Mouse (Mus musculus): ENCODE measurements at regions not wholly inside any gene's neighbourhood (a gene's known extent, or its start where the extent isn't known, plus 50 kb on each side); places are given as distances from the start of the nearest gene placed in this dataset.

GRCm38 (mm10) chr1:80039161-80039560 is 178.2 kb upstream of the Serpine2 start:
- no peak overlapping the region for H3K27ac ChIP-seq
- 32% methylated on average over 4 of the region's 4 CpGs for WGBS
- no peaks in the 10 kb centered on the region for H3K36me3 ChIP-seq (ENCODE audit: control insufficient read depth, insufficient read depth, low read length)
- DNase-seq = no peak
- no peaks in the 10 kb centered on the region for H3K27me3 ChIP-seq (ENCODE audit: control insufficient read depth, insufficient read depth, low read length)
- intact Hi-C loops (cut with DNase I) = no loop called here
- TF ChIP-seq EP300 (IDR thresholded peaks at IDR 0.05; ENCODE audit: insufficient read depth, low read depth, low read length) = no peak
- no peak for TF ChIP-seq CTCF (IDR thresholded peaks at IDR 0.05)
- no peak for TF ChIP-seq POLR2A (IDR thresholded peaks at IDR 0.05; ENCODE audit: insufficient read depth, low read depth, low read length)
- no peak overlapping the region for H3K4me3 ChIP-seq
- H3K9ac ChIP-seq (ENCODE audit: low read depth, low read length) = no peak overlapping the region
- no peaks in the 10 kb centered on the region; the same call in 1 of the 2 replicates for H3K4me1 ChIP-seq (ENCODE audit: control insufficient read depth, insufficient read depth, low read length)
- no peaks in the 10 kb centered on the region for H3K79me2 ChIP-seq (replicated peaks; ENCODE audit: control insufficient read depth, insufficient read depth, low read length)

- H3K4me3 ChIP-seq = no peak overlapping the region
- H3K27me3 ChIP-seq (ENCODE audit: control insufficient read depth, insufficient read depth, low read length) = no peaks in the 10 kb centered on the region
- no peak for DNase-seq
- H3K9ac ChIP-seq (ENCODE audit: low read depth, low read length) = no peak overlapping the region
- no peaks in the 10 kb centered on the region; the same call in 1 of the 2 replicates for H3K4me1 ChIP-seq (ENCODE audit: control insufficient read depth, insufficient read depth, low read length)
- no peaks in the 10 kb centered on the region for H3K36me3 ChIP-seq (ENCODE audit: control insufficient read depth, insufficient read depth, low read length)
- no peaks in the 10 kb centered on the region for H3K79me2 ChIP-seq (replicated peaks; ENCODE audit: control insufficient read depth, insufficient read depth, low read length)
- no peak overlapping the region for H3K27ac ChIP-seq
- TF ChIP-seq EP300 (IDR thresholded peaks at IDR 0.05; ENCODE audit: insufficient read depth, low read depth, low read length) (no peak), CTCF (IDR thresholded peaks at IDR 0.05) (no peak)
- intact Hi-C loops (cut with DNase I) = no loop called here
These were observed 177.1 kb upstream of the Serpine2 start for GRCm38 (mm10) chr1:80038059-80038458.

GRCm38 (mm10) chr1:80036436-80036835 is 175.5 kb upstream of the Serpine2 start:
- TF ChIP-seq CTCF (IDR thresholded peaks at IDR 0.05) (no peak), POLR2A (IDR thresholded peaks at IDR 0.05; ENCODE audit: insufficient read depth, low read depth, low read length) (no peak), EP300 (IDR thresholded peaks at IDR 0.05; ENCODE audit: insufficient read depth, low read depth, low read length) (no peak)
- H3K4me3 ChIP-seq = no peak overlapping the region
- no peak for DNase-seq
- no peaks in the 10 kb centered on the region for H3K36me3 ChIP-seq (ENCODE audit: control insufficient read depth, insufficient read depth, low read length)
- WGBS = 83% methylated on average over 4 of the region's 4 CpGs
- H3K27ac ChIP-seq = no peak overlapping the region
- no peak overlapping the region for H3K9ac ChIP-seq (ENCODE audit: low read depth, low read length)
- intact Hi-C loops (cut with DNase I) = no loop called here
- no peaks in the 10 kb centered on the region for H3K27me3 ChIP-seq (ENCODE audit: control insufficient read depth, insufficient read depth, low read length)
- no peaks in the 10 kb centered on the region; the same call in 1 of the 2 replicates for H3K4me1 ChIP-seq (ENCODE audit: control insufficient read depth, insufficient read depth, low read length)
- no peaks in the 10 kb centered on the region for H3K79me2 ChIP-seq (replicated peaks; ENCODE audit: control insufficient read depth, insufficient read depth, low read length)

- Histone ChIP-seq H3K4me3 (no peak overlapping the region), H3K4me1 (ENCODE audit: control insufficient read depth, insufficient read depth, low read length) (no peaks in the 10 kb centered on the region; the same call in 1 of the 2 replicates), H3K27me3 (ENCODE audit: control insufficient read depth, insufficient read depth, low read length) (no peaks in the 10 kb centered on the region), H3K9ac (ENCODE audit: low read depth, low read length) (no peak overlapping the region), H3K36me3 (ENCODE audit: control insufficient read depth, insufficient read depth, low read length) (no peaks in the 10 kb centered on the region), H3K27ac (no peak overlapping the region), H3K79me2 (replicated peaks; ENCODE audit: control insufficient read depth, insufficient read depth, low read length) (no peaks in the 10 kb centered on the region)
- intact Hi-C loops (cut with DNase I) = no loop called here
- WGBS = 33% methylated on average over 6 of the region's 6 CpGs
- DNase-seq = no peak
- TF ChIP-seq EP300 (IDR thresholded peaks at IDR 0.05; ENCODE audit: insufficient read depth, low read depth, low read length) (no peak), POLR2A (IDR thresholded peaks at IDR 0.05; ENCODE audit: insufficient read depth, low read depth, low read length) (no peak)
These were observed 172.5 kb upstream of the Serpine2 start for GRCm38 (mm10) chr1:80033522-80033921.

GRCm38 (mm10) chr1:80033121-80033520 is 172.1 kb upstream of the Serpine2 start:
- no peaks in the 10 kb centered on the region for H3K27me3 ChIP-seq (ENCODE audit: control insufficient read depth, insufficient read depth, low read length)
- TF ChIP-seq EP300 (IDR thresholded peaks at IDR 0.05; ENCODE audit: insufficient read depth, low read depth, low read length) (no peak), CTCF (IDR thresholded peaks at IDR 0.05) (no peak), POLR2A (IDR thresholded peaks at IDR 0.05; ENCODE audit: insufficient read depth, low read depth, low read length) (no peak)
- H3K36me3 ChIP-seq (ENCODE audit: control insufficient read depth, insufficient read depth, low read length) = no peaks in the 10 kb centered on the region
- no peak overlapping the region for H3K4me3 ChIP-seq
- intact Hi-C loops (cut with DNase I) = no loop called here
- H3K9ac ChIP-seq (ENCODE audit: low read depth, low read length) = no peak overlapping the region
- 48% methylated on average over 2 of the region's 2 CpGs for WGBS
- no peak for DNase-seq
- no peaks in the 10 kb centered on the region; the same call in 1 of the 2 replicates for H3K4me1 ChIP-seq (ENCODE audit: control insufficient read depth, insufficient read depth, low read length)
- H3K79me2 ChIP-seq (replicated peaks; ENCODE audit: control insufficient read depth, insufficient read depth, low read length) = no peaks in the 10 kb centered on the region
- H3K27ac ChIP-seq = no peak overlapping the region

GRCm38 (mm10) chr1:80032464-80032863 is 171.5 kb upstream of the Serpine2 start:
- no peak overlapping the region for H3K4me3 ChIP-seq
- TF ChIP-seq CTCF (IDR thresholded peaks at IDR 0.05) (no peak), EP300 (IDR thresholded peaks at IDR 0.05; ENCODE audit: insufficient read depth, low read depth, low read length) (no peak), POLR2A (IDR thresholded peaks at IDR 0.05; ENCODE audit: insufficient read depth, low read depth, low read length) (no peak)
- no peak overlapping the region for H3K9ac ChIP-seq (ENCODE audit: low read depth, low read length)
- no peak overlapping the region for H3K27ac ChIP-seq
- H3K79me2 ChIP-seq (replicated peaks; ENCODE audit: control insufficient read depth, insufficient read depth, low read length) = no peaks in the 10 kb centered on the region
- no peaks in the 10 kb centered on the region; the same call in 1 of the 2 replicates for H3K4me1 ChIP-seq (ENCODE audit: control insufficient read depth, insufficient read depth, low read length)
- H3K36me3 ChIP-seq (ENCODE audit: control insufficient read depth, insufficient read depth, low read length) = no peaks in the 10 kb centered on the region
- intact Hi-C loops (cut with DNase I) = no loop called here
- no peaks in the 10 kb centered on the region for H3K27me3 ChIP-seq (ENCODE audit: control insufficient read depth, insufficient read depth, low read length)
- no peak for DNase-seq

Measured in heart, adult 2 months (tissue).